40 mouse cellular contexts compared by ENCODE assay signal in genomic region chr11:115370368-115370767, GRCm38 (mm10). TPM values are rescaled to one million over a fixed set of nuclear protein-coding genes. Genes with fewer than 3 reads are reported as not detected.
"Had no signal": no experiment of that assay in that cellular context is flagged by ENCODE, and none has a peak within 500 bp of the region (broad histone marks: within the 10 kb centered on the region; RNA-seq: fewer than 3 reads in every experiment).

No protein-coding gene starts in this region.

- DNase-seq: left cerebral cortex, postnatal 4 days; liver; liver, embryonic 13.5 days; liver, postnatal 0 days; lung, adult 18-20 months; lung, adult 2 months; lung, embryonic 14.5 days; lung, postnatal 10 days; lung, postnatal 14 days; lung, postnatal 36 days; lung, postnatal 4 days; midbrain, embryonic 14.5 days had no signal

- H3K4me3 ChIP-seq: left cerebral cortex, adult 2 months; limb, embryonic 10.5 days; limb, embryonic 12.5 days; limb, embryonic 13.5 days; limb, embryonic 15.5 days; liver, embryonic 12.5 days; liver, embryonic 13.5 days; liver, embryonic 15.5 days; lung, embryonic 15.5 days; megakaryocyte, embryonic 14.5 days; midbrain, embryonic 10.5 days; midbrain, embryonic 12.5 days; midbrain, embryonic 13.5 days; midbrain, embryonic 15.5 days; myocyte had no signal

- H3K9me3 ChIP-seq: limb, embryonic 10.5 days; limb, embryonic 12.5 days; limb, embryonic 13.5 days; limb, embryonic 15.5 days; liver, embryonic 12.5 days; liver, embryonic 13.5 days; liver, embryonic 15.5 days; lung, embryonic 15.5 days; megakaryocyte, embryonic 14.5 days; midbrain, embryonic 10.5 days; midbrain, embryonic 12.5 days; midbrain, embryonic 13.5 days; midbrain, embryonic 15.5 days had no signal

- ATAC-seq: liver, embryonic 12.5 days; liver, postnatal 0 days; lung, postnatal 0 days; midbrain, embryonic 13.5 days; midbrain, embryonic 15.5 days; midbrain, embryonic 16.5 days had no signal

- H3K27ac ChIP-seq: left cerebral cortex, adult 2 months; limb, embryonic 10.5 days; limb, embryonic 12.5 days; limb, embryonic 13.5 days; limb, embryonic 15.5 days; liver, embryonic 12.5 days; liver, embryonic 13.5 days; liver, embryonic 14.5 days; liver, embryonic 15.5 days; lung, embryonic 15.5 days; macrophage; midbrain, embryonic 10.5 days; midbrain, embryonic 12.5 days; midbrain, embryonic 13.5 days; midbrain, embryonic 15.5 days had no signal

- H3K9ac ChIP-seq: limb, embryonic 12.5 days; limb, embryonic 13.5 days; limb, embryonic 15.5 days; liver, embryonic 12.5 days; liver, embryonic 13.5 days; liver, embryonic 14.5 days; liver, embryonic 15.5 days; liver, postnatal 0 days; lung, embryonic 14.5 days; lung, embryonic 15.5 days; midbrain, embryonic 12.5 days; midbrain, embryonic 13.5 days; midbrain, embryonic 15.5 days had no signal

- H3K36me3 ChIP-seq: limb, embryonic 10.5 days; limb, embryonic 12.5 days; limb, embryonic 13.5 days; limb, embryonic 15.5 days; liver, embryonic 12.5 days; liver, embryonic 13.5 days; liver, embryonic 15.5 days; lung, embryonic 15.5 days; midbrain, embryonic 10.5 days; midbrain, embryonic 12.5 days; midbrain, embryonic 13.5 days; midbrain, embryonic 15.5 days had no signal

RNA-seq across cellular contexts. Expression of gene Hid1, which starts 2.8 kb away (rescaled TPM):
- polyA plus RNA-seq: macrophage had no signal

RNA-seq across cellular contexts. Expression of gene Cdr2l, which starts 11.3 kb away (rescaled TPM):
- total RNA-seq: monocyte, adult 5-6 weeks had no signal
- polyA plus RNA-seq: macrophage had no signal

RNA-seq across cellular contexts. Expression of gene Otop3, which starts 35.8 kb away (rescaled TPM):
- total RNA-seq: left cerebral cortex, adult 2 months; left cerebral cortex, postnatal 14 days; liver, adult 2 months; megakaryocyte, adult 5-6 weeks; monocyte, adult 5-6 weeks had no signal
- polyA plus RNA-seq: limb, embryonic 10.5 days; limb, embryonic 11.5 days; limb, embryonic 12.5 days; limb, embryonic 13.5 days; limb, embryonic 14.5 days; liver, adult 2 months; liver, embryonic 11.5 days; liver, embryonic 12.5 days; liver, embryonic 13.5 days; liver, embryonic 14.5 days; liver, embryonic 15.5 days; liver, postnatal 0 days; lung, embryonic 14.5 days; lung, embryonic 15.5 days; lung, embryonic 16.5 days; lung, postnatal 0 days; macrophage; myocyte had no signal

RNA-seq across cellular contexts. Expression of gene Ush1g, which starts 48.5 kb away (rescaled TPM):
- total RNA-seq: megakaryocyte, adult 5-6 weeks; midbrain, postnatal 0 days; monocyte, adult 5-6 weeks had no signal
- polyA plus RNA-seq: limb, embryonic 10.5 days; limb, embryonic 11.5 days; limb, embryonic 12.5 days; limb, embryonic 13.5 days; limb, embryonic 14.5 days; lung, embryonic 14.5 days; lung, embryonic 15.5 days; lung, embryonic 16.5 days; lung, postnatal 0 days; macrophage; midbrain, embryonic 10.5 days; neural tube, embryonic 11.5 days had no signal
